Mouse (Mus musculus): ENCODE measurements around the gene Elmo1.

Gene Elmo1

GRCm38 (mm10) chr13:20263173-20263572 is 172.8 kb downstream of the Elmo1 start:
- DNase-seq (ENCODE audit: low spot score): no peak

DNA sequence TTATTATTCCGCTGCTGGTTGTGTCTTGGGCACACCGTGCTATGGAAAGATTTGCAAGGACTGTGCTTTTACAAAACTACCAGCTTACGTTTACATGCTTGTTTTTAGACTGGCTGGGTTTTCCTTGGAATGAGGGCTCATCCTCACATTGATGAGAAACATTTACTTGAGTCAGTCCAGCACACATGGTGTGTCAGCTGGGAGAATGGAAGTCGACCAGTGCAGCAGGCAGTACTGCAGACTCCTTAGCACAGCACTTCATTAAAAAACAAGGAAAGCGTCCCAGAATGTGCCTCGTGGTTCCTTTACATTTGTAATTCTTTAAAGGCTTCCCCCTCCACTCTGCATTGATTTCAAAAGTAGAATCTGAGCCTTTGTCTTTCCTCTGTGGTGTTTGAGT is 179.8 kb downstream of the Elmo1 start:
- no peak for DNase-seq (ENCODE audit: low spot score)

DNA sequence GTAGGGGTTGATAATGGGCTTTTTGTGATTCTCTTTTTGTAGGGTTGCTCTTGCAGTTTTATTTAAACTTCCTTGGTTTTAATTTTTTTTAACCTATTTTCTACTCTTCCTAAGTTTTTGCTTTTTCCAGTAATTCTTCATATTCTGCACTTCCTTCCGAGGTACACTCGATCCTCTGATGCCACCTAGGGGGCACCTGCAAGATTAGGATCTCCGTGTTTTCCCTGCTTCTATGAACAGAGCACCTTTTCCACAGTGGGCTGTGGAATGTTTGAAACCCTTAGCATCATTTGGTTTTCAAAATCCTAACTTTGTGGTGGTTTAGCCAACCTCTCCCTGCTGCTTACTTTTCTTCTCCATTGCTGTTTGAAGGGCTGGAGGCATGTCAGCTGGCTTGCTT is 181.4 kb downstream of the Elmo1 start:
- no peak for DNase-seq (ENCODE audit: low spot score)

GRCm38 (mm10) chr13:20272562-20272961 is 182.2 kb downstream of the Elmo1 start:
- no peak for DNase-seq (ENCODE audit: low spot score)

DNA sequence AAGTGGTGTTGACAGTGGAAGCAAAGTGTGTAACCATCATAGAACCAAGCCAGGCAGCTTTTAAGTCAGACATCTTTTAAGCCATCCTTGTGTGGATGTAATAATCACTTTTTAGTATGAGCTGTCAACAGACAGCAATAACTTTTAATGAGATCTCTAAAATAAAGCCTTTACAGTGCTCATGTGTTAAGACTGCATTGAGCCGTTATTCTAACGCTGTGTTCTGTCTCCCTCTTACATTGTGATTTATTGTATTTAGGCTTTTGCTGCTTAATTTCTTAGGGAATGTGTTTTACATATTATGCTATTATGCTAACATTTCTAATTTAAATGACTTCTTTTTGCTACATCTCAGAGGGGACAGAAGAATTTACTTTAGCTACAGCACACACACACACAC is 189.5 kb downstream of the Elmo1 start:
- DNase-seq (ENCODE audit: low spot score): no peak

- DNase-seq (ENCODE audit: low spot score): no peak
These were observed 193.5 kb downstream of the Elmo1 start for GRCm38 (mm10) chr13:20283891-20284290.

- DNase-seq (ENCODE audit: low spot score): no peak
These were observed 196.3 kb downstream of the Elmo1 start for GRCm38 (mm10) chr13:20286680-20287079.

GRCm38 (mm10) chr13:20288393-20288792 is 198.0 kb downstream of the Elmo1 start:
- DNase-seq (ENCODE audit: low spot score): peak; percentile 46

DNA sequence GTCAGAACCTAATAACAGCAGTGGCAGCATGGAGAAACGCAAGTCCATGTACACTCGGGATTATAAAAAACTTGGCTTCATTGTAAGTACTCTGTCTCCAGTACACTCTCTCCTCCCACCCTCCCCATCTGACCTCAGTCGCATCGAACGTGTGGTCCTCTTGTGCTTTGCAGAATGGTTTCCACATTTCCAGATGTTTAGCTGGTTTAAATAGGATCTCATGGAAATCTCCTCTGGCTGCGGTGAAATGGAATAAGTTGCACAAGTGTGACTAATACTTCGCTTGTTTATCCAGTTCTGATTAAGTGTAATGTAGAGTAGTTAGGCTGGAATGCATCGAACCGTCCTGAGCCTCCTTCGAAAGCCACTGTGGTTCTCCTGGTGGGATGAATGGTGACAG is 200.0 kb downstream of the Elmo1 start:
- no peak for DNase-seq (ENCODE audit: low spot score)

- DNase-seq (ENCODE audit: low spot score): no peak
These were observed 202.0 kb downstream of the Elmo1 start for GRCm38 (mm10) chr13:20292348-20292747.

- no peak for DNase-seq (ENCODE audit: low spot score)
These were observed 205.0 kb downstream of the Elmo1 start for GRCm38 (mm10) chr13:20295278-20295970.

- DNase-seq (ENCODE audit: low spot score): peak; percentile 78
These were observed 207.4 kb downstream of the Elmo1 start for GRCm38 (mm10) chr13:20297841-20298240.

DNA sequence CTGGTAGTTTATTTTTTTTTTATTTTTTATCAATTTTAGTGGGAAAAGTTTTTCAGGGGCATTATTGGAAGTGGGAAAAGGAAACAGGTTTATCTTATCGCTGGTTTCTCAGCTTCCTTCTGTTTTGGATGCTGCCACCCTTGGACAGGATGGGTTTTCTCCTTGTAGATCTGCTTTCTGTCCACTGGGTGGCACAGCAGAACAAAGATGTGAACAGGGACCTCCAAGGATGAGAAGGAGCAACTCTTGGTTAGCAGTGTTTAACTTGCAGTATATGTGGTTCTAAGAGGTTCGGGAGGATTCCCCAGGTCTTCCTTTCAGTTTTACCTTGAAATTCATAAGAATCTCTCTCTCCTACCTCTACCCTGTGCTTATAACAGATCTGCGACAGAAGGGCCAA is 209.0 kb downstream of the Elmo1 start:
- DNase-seq (ENCODE audit: low spot score): peak; percentile 31

DNA sequence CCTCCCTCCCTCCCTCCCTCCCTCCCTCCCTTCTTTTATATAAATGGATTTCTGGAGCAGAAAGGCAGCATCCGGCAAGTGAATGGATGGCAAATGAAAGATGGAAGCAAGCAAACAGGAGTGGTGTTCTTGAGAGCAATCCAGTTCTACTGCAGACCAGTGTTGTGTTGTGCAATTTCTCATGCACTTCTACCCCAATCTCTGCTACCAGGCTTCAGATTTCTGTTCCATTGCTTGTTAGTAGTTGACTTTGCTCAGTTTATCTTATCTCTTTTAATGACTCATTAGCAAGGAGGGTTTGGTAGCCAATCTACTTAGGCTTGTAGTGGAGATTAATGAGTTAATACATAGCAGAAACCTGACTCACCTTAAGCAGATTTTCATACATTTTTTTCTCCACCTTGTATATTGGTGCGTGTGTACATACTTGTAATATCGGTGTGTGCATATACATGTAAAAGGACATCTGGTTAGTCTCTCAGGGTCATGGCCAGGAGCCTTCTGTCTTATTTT is 209.7 kb downstream of the Elmo1 start:
- DNase-seq (ENCODE audit: low spot score): no peak

DNA sequence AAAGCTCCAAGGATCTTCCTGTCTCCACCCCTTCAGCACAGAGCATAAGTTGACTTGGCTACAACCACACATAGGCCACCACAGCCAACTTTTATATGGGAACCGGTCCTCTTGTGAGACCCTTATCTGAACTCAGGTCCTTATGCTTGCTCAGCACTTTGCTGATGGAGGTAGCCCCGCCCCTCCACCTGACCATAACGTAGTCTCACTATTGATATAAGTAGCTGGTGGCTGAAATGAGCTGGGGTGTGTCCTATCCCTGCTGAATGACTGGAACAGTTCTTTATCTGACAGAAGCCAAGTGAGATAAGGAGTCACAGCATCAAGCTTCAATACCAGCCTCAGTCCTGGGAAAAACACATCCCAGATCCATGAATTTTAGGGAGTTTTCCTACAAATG is 210.2 kb downstream of the Elmo1 start:
- no peak for DNase-seq (ENCODE audit: low spot score)

DNA sequence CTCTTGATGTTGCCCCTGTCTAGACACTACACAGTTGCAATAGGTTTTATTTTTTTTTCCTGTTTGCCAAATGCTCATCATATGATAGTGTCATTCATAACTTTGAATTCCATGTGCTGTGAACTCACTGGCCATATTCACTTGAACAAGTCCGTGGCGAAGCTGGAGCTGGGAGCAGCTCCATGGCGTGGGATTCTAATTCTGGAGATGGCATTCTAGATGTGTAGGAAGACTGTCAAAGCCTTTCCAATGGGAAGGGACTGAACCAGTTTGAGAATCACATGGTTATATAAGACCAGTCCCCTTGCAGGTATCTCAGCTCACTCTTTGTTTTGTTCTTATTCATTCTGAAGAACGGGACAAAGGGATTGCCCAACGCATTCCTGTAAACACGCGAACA is 211.4 kb downstream of the Elmo1 start:
- DNase-seq (ENCODE audit: low spot score): no peak

DNA sequence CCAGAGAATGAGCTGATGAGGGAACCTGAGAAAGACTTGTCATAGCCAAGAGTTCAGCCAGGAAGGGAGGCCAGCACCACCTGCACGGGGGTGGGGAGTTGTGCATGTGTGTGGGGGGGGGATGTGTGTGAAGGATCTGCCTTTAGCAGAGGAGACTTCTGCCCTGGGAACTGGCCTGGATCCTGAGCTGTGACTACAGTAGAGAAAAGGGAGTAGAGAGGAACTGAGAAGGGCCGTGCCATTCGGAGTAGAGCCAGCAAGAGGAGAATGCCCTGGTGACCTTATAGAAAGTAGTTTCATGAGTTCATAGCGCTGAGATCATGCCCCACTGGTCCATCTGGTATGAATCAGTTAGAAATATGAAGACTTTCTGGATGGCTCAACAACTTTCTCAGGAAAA is 215.2 kb downstream of the Elmo1 start:
- no peak for DNase-seq (ENCODE audit: low spot score)

DNA sequence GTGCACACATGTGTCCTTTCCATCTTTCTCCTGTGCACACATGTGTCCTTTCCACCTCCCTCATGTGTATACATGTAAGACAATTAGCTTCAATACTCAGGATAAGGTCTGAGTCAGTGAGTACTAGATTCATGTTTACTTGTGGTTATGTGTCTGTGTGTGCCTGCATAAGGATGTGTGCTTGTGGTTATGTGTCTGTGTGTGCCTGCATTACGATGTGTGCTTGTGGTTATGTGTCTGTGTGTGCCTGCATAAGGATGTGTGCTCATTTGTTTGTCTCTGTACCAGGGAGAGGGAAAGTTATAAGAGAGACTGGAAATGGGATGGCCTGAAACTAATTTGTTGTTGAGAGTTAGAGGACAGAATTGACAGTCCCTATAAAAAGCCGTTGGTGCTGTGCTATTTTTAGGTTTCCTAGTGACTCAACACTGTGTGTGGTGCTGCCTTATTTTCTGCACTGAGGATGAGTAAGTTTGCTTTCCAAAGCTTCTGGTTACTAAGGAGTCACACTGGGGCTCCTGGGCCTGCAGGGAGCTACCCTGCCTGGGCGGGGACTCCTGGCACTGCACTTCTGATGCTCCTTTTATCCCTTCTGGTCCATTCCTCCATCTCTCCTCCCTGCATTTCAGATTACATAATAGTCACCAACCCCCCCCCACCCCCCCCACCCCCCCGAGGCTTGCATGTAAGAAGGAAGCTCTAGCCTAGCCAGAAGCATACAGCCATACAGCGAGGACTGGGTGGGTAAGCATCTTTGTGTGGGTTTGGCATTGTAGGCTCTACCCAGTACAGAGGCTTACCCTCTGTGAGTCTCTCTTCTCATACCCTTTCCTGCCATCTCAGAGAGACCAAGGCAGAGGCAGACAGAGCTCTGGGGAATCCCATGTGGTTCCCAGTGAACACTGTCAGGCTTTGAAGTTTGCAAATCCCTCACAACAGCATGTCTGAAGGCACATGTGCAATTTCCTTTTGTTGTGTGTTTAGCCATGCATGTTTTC is 216.1 kb downstream of the Elmo1 start:
- peak; percentile 30 for DNase-seq (ENCODE audit: low spot score)

DNA sequence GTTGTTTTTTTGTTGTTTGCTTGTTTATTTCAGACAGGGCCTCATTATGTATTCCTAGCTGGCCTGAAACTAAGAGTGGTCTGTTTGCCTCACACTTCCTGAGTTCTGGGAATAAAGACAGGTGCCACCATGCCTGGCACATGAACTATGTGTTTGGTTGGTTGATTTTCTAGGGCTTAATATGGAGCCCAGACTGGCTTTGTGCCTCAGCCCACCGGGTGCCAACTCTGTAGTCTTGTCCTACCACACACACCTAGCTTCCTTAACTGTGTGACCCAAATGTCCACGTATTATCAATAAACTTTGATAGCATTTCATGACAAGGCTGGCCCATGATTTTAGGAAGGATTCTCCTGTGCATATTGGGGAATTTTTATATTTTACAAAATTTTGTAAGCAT is 217.0 kb downstream of the Elmo1 start:
- DNase-seq (ENCODE audit: low spot score): no peak

- peak; percentile 89 for DNase-seq (ENCODE audit: low spot score)
These were observed 221.2 kb downstream of the Elmo1 start for GRCm38 (mm10) chr13:20311612-20312011.

DNA sequence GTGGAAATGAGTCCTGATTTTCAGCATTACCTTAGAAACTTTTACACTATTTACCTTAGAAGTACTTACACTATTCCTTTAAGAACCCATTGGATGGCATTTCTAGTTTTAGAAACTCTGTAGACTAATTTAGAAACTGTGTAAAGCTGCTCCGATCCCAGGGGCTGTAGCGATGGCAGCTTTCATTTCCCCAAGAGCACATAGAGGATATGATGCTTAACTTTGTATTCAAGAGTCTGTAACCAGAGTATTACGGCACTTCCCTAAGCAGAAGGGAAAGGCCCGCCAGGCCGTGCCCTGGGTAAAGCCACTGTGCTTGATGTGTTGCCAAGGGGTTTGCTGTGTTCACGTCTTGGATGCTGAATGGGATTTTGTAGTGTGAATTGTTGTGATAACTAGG is 222.9 kb downstream of the Elmo1 start:
- no peak for DNase-seq (ENCODE audit: low spot score)

GRCm38 (mm10) chr13:20316139-20316538 is 225.7 kb downstream of the Elmo1 start:
- peak; percentile 8 for DNase-seq (ENCODE audit: low spot score)

- DNase-seq (ENCODE audit: low spot score): no peak
These were observed 228.3 kb downstream of the Elmo1 start for GRCm38 (mm10) chr13:20318615-20319219.
